Mouse (Mus musculus): ENCODE results near the gene Elmod3. TPM values are rescaled to one million over a fixed set of nuclear protein-coding genes. Genes with fewer than 3 reads are reported as not detected.

Elmod3 gene
- total RNA-seq (2014; rRNA removed) (12.5 and 18.3 TPM in 2 replicates), polyA plus RNA-seq (2015; fragmentation: Nextera tagmentation; extraction: Ambion mirVana) (16.0 and 17.9 TPM in 2 replicates)

DNA sequence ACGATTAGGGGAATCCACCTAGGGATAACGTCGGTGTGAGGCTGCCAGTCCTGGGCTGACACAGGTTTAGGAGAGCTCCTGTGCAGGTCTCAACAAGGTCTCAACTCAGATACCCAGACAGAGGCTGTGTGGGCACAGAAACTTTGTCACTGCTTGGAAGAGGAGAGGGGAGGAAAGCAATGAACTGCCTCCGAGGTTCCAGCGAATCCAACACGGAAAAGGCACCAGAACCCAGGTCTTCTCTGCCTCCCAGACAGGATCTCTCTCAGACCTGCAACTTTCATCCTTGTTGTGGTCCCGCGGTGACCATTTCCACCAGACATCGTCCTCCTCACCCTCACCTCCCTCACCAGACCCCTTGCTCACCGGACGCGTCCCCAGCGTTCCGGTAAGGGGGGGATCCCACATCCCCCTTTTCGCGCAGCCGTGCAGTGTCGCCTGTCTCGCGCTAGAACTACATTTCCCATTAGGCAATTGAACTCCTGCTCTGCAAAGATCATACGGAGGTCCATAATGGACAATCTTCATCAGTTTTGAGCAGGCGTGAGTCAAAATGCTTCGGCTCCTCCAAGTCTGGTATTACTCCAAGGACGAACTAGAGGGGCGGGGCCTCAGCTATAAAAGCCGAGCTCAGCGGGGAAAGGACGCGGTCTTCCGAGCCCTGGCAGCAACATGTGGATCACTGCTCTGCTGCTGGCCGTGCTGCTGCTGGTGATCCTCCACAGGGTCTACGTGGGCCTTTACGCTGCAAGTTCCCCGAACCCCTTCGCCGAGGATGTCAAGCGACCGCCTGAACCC lies at the start of gene Elmod3, which contains the start of gene Retsat:
TSS of gene Elmod3 (minus strand) at position 458 of the 798 bp plus-strand sequence.
TSS of gene Retsat (plus strand) at position 520 of the 798 bp plus-strand sequence.
- peak within 1 kb of the TSS; percentile 63 for H3K27ac ChIP-seq (ENCODE audit: low read depth, low read length)
- H3K9ac ChIP-seq (replicated peaks; ENCODE audit: low read length, poor library complexity, severe bottlenecking) = peak within 1 kb of the TSS; percentile 61
- H3K4me3 ChIP-seq (ENCODE audit: low read depth, low read length) = peak within 1 kb of the TSS; percentile 65
- no peaks in the 10 kb centered on the region for H3K9me3 ChIP-seq (ENCODE audit: low read length)
- 0 out of 2 replicates have a peak, but pooled peaks cover 6% of the 10 kb centered on the region for H3K4me1 ChIP-seq (ENCODE audit: insufficient read depth, low read length)
- ATAC-seq (ENCODE audit: low FRiP score) (peak; percentile 88), DNase-seq (ENCODE audit: low spot score) (peak; percentile 97)
- TF ChIP-seq CTCF (IDR thresholded peaks at IDR 0.05) = no peak; the same call in 1 of the 2 replicates
- H3K4me2 ChIP-seq (ENCODE audit: low read depth, low read length, poor library complexity, severe bottlenecking) = peak within 1 kb of the TSS; percentile 77
- no peaks in the 10 kb centered on the region for H3K27me3 ChIP-seq (ENCODE audit: insufficient read depth, low read length)
- WGBS = under 1% methylated on average over 38 of the region's 38 CpGs
- no peaks in the 10 kb centered on the region for H3K36me3 ChIP-seq (ENCODE audit: insufficient read depth, low read length)

DNA sequence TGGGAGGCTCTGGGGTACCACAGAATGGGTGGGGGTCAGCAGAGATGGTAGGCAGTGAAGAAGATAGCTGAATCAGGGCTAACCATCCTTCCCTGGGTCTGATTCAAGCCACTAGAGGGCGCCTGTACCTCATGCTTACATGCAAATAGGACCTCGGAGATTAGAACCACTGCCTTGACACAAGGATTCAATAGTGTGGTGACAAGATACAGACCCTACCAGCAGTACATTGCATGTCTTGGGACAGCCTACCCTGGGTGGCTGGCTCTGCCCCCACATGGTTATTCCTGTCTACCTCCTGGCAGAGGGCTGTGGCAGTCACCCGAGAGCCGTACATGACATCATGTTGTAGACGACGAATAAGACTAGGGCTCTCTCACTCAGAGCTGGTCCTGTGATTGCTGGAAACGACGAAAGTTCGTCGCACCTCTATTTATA lies 49.2 kb upstream of the Elmod3 start:
- Histone ChIP-seq H3K9me3 (ENCODE audit: low read length) (no peaks in the 10 kb centered on the region), H3K27ac (ENCODE audit: low read depth, low read length) (no peak overlapping the region), H3K36me3 (ENCODE audit: insufficient read depth, low read length) (no peaks in the 10 kb centered on the region), H3K9ac (replicated peaks; ENCODE audit: low read length, poor library complexity, severe bottlenecking) (no peak overlapping the region), H3K27me3 (ENCODE audit: insufficient read depth, low read length) (no peaks in the 10 kb centered on the region), H3K4me2 (ENCODE audit: low read depth, low read length, poor library complexity, severe bottlenecking) (no peak overlapping the region), H3K4me3 (ENCODE audit: low read depth, low read length) (no peak overlapping the region), H3K4me1 (ENCODE audit: insufficient read depth, low read length) (no peaks in the 10 kb centered on the region)
- WGBS = 69% methylated on average over 10 of the region's 10 CpGs
- DNase-seq (ENCODE audit: low spot score) (peak; percentile 85), ATAC-seq (ENCODE audit: low FRiP score) (0 out of 2 replicates have a peak, but pooled peaks have one; percentile 55)
- peak; percentile 90 for TF ChIP-seq CTCF (IDR thresholded peaks at IDR 0.05)

DNA sequence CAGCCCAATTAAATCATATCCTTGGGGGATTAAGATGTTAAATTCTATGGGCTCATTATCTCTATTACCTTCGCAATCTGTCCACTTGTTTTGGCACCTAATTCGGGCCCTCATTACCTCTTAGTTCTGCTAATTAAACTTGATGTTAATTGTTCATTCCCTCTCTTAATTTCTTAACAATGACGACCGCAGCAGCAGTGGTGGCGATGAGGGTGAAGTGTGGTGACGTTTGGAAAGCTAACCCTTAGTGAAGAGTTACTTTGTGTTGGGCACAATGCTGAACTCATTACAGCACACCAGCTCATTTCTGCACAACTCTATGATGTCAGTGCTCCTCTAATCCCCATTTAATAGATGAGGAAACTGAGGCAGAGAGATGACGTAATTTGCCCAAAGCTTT lies 47.2 kb upstream of the Elmod3 start:
- no peak overlapping the region for H3K4me2 ChIP-seq (ENCODE audit: low read depth, low read length, poor library complexity, severe bottlenecking)
- no peak for ATAC-seq (ENCODE audit: low FRiP score)
- no peaks in the 10 kb centered on the region for H3K36me3 ChIP-seq (ENCODE audit: insufficient read depth, low read length)
- no peak overlapping the region for H3K4me3 ChIP-seq (ENCODE audit: low read depth, low read length)
- TF ChIP-seq CTCF (IDR thresholded peaks at IDR 0.05) = no peak
- no peak for DNase-seq (ENCODE audit: low spot score)
- H3K4me1 ChIP-seq (ENCODE audit: insufficient read depth, low read length) = no peaks in the 10 kb centered on the region
- H3K27me3 ChIP-seq (ENCODE audit: insufficient read depth, low read length) = no peaks in the 10 kb centered on the region
- H3K27ac ChIP-seq (ENCODE audit: low read depth, low read length) = no peak overlapping the region
- WGBS = 79% methylated on average over 7 of the region's 7 CpGs
- H3K9me3 ChIP-seq (ENCODE audit: low read length) = no peaks in the 10 kb centered on the region
- no peak overlapping the region for H3K9ac ChIP-seq (replicated peaks; ENCODE audit: low read length, poor library complexity, severe bottlenecking)

DNA sequence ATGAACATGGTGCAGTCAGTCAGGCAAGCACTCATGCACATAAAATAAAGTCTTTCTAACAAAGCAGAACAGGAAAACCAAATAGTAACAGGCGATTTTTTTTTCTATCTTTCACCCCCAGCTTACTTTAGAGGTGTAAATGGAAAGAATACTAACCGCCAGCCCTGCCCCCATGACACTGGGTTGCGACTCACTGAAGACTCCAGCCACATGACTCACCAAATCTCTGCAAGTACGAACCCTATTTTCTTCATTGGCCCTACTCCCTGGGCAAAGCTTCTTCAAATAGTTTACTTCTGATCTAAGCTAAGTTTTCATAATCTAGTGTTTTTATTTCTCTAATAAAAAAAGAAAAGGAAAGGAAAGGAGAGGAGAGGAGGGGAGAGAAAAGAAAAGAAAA lies 46.4 kb upstream of the Elmod3 start:
- H3K4me2 ChIP-seq (ENCODE audit: low read depth, low read length, poor library complexity, severe bottlenecking) = no peak overlapping the region
- no peak overlapping the region for H3K27ac ChIP-seq (ENCODE audit: low read depth, low read length)
- no peak overlapping the region for H3K9ac ChIP-seq (replicated peaks; ENCODE audit: low read length, poor library complexity, severe bottlenecking)
- H3K4me3 ChIP-seq (ENCODE audit: low read depth, low read length) = no peak overlapping the region
- TF ChIP-seq CTCF (IDR thresholded peaks at IDR 0.05) = no peak
- no peaks in the 10 kb centered on the region for H3K27me3 ChIP-seq (ENCODE audit: insufficient read depth, low read length)
- no peaks in the 10 kb centered on the region for H3K9me3 ChIP-seq (ENCODE audit: low read length)
- H3K36me3 ChIP-seq (ENCODE audit: insufficient read depth, low read length) = no peaks in the 10 kb centered on the region
- no peak for ATAC-seq (ENCODE audit: low FRiP score)
- DNase-seq (ENCODE audit: low spot score) = no peak
- no peaks in the 10 kb centered on the region for H3K4me1 ChIP-seq (ENCODE audit: insufficient read depth, low read length)
- WGBS = 82% methylated on average over 4 of the region's 4 CpGs

DNA sequence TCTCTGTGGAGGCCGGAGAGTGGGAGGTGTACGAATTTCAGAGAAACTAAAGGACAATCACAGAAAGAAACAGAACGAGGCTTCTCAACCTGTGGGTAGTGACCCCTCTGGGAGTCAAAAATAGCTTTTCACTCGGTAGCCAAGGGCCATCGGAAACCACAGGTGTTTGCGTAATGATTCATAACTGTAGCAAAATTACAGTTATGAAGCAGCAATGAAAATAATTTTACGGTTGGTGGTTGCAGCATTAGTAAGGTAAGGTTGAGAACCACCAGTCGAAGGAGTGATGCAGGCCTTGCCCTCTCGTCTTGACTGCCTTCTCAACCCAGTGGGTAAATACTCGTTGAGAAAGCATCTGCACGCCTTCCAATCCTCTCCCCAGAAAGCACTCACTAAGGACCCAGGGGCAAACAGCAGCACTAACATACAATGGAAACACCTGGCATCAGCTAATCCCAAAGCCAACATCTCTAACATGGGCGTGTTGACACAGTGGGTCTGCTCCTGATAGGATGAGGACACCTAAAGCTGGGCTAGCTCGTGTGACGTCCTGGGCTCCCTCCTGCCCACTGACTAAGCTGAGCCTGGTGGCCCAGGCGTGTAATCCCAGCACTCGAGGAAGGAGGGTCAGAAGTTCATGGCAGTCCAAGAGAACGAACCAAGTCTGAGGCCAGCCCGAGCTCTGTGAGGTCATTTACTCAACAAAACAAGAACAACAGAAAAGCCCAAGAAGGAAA lies 43.2 kb upstream of the Elmod3 start:
- Histone ChIP-seq H3K4me3 (ENCODE audit: low read depth, low read length) (no peak overlapping the region), H3K27ac (ENCODE audit: low read depth, low read length) (no peak overlapping the region), H3K27me3 (ENCODE audit: insufficient read depth, low read length) (no peaks in the 10 kb centered on the region), H3K4me2 (ENCODE audit: low read depth, low read length, poor library complexity, severe bottlenecking) (no peak overlapping the region), H3K4me1 (ENCODE audit: insufficient read depth, low read length) (no peaks in the 10 kb centered on the region), H3K36me3 (ENCODE audit: insufficient read depth, low read length) (no peaks in the 10 kb centered on the region), H3K9me3 (ENCODE audit: low read length) (no peaks in the 10 kb centered on the region), H3K9ac (replicated peaks; ENCODE audit: low read length, poor library complexity, severe bottlenecking) (no peak overlapping the region)
- WGBS = 84% methylated on average over 18 of the region's 18 CpGs
- no peak for TF ChIP-seq CTCF (IDR thresholded peaks at IDR 0.05)
- ATAC-seq (ENCODE audit: low FRiP score) (no peak), DNase-seq (ENCODE audit: low spot score) (no peak)

Measured in midbrain, postnatal 0 days (tissue).